Mouse (Mus musculus) liver, embryonic 16.5 days (tissue): Measurements from ENCODE around the gene Gm11172. TPM values are rescaled to one million over a fixed set of nuclear protein-coding genes. Genes with fewer than 3 reads are reported as not detected.
A peak's percentile ranks its signal among the peaks of the same experiment; 100 is the strongest.

ENCODE experiments used
- ATAC-seq: fragments of 200-750 bp; cut with Nextera tagmentation; 2 replicates; pipeline ENCODE4 v1.8.0; 2017; ENCODE audit warnings: low read depth, mild to moderate bottlenecking, moderate number of reproducible peaks, moderate library complexity
- H3K27ac ChIP-seq: fragments of 300-500 bp; sonication (generic); 2 replicates; pipeline ENCODE4 v1.5.1; 2014; ENCODE audit warnings: mild to moderate bottlenecking, low read length
- H3K27me3 ChIP-seq: fragments of 300-500 bp; sonication (generic); 2 replicates; pipeline ENCODE4 v1.6.1; 2014; ENCODE audit warnings: low read depth, low read length, mixed read lengths; ENCODE audit not compliant: control insufficient read depth, insufficient read depth
- H3K36me3 ChIP-seq: fragments of 300-500 bp; sonication (generic); 2 replicates; pipeline ENCODE4 v1.6.1; 2014; ENCODE audit warnings: mild to moderate bottlenecking; ENCODE audit not compliant: control insufficient read depth, insufficient read depth
- H3K4me1 ChIP-seq: fragments of 300-500 bp; sonication (generic); 2 replicates; pipeline ENCODE4 v1.6.1; 2014; ENCODE audit warnings: low read depth, low read length, mixed read lengths; ENCODE audit not compliant: control insufficient read depth
- H3K4me2 ChIP-seq: fragments of 300-500 bp; sonication (generic); 2 replicates; pipeline ENCODE4 v1.6.1; 2014; ENCODE audit warnings: low read depth, low read length, mixed read lengths
- H3K4me3 ChIP-seq: fragments of 300-500 bp; sonication (generic); 2 replicates; pipeline ENCODE4 v1.5.1; 2014; ENCODE audit warnings: low read depth, mild to moderate bottlenecking, low read length
- H3K9ac ChIP-seq: fragments of 300-500 bp; sonication (generic); 2 replicates; pipeline ENCODE4 v1.6.1; 2014; ENCODE audit warnings: low read depth, low read length
- H3K9me3 ChIP-seq: fragments of 300-500 bp; sonication (generic); replicated peaks from 2 replicates; pipeline ENCODE4 v1.6.1; 2016; ENCODE audit warnings: low read length; ENCODE audit not compliant: control insufficient read depth
- WGBS: fragments of 180-500 bp; shearing (Covaris S2); extraction: QIAGEN DNeasy Blood & Tissue Kit; methylation state at CpG from one replicate; pipeline ENCODE4 v1.1.7; 2014; ENCODE audit not compliant: insufficient replicate concordance; 5-methylcytosine and 5-hydroxymethylcytosine counted together
- polyA plus RNA-seq: library from polyadenylated mRNA; unstranded; fragments of >200 nt; fragmentation: Nextera tagmentation; extraction: Ambion mirVana; gene quantifications from 2 replicates; pipeline ENCODE4 v1.2.1, GENCODE M21; 2015

Gm11172 gene
- not detected in 2 replicates for polyA plus RNA-seq

DNA sequence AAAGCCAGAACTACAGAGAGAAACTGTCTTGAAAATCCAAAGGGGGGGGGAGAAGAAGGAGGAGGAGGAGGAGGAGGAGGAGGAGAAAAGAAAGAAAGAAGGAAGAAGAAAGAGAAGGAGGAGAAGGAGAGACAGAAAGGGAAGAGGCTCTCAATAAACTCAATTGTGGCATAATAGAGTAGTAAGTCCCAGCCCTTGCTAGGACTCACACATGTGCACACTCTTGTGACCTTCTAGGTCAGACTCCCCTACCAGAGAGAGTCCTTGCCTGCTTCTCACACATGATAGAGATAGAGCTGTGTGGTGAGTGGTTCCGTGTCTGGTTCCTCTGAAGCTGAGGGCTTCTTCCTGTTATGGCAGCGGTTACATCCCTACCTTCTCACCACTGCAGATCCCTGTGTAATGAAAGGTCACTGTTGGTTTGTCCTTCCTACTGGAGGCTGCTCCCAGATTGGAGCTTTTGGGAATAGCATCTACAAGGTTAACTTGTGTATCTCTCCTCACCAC, at the start of gene Gm11172:
Gene Gm11172, plus strand, starts transcription at position 51 of the 507 bp plus-strand sequence.
- Histone ChIP-seq H3K27ac (no peak within 1 kb of the TSS), H3K4me2 (no peak within 1 kb of the TSS), H3K27me3 (no peaks in the 10 kb centered on the region), H3K4me1 (peaks cover 4% of the 10 kb centered on the region; the same call in 1 of the 2 replicates), H3K9me3 (no peaks in the 10 kb centered on the region), H3K36me3 (no peaks in the 10 kb centered on the region), H3K9ac (no peak within 1 kb of the TSS), H3K4me3 (no peak within 1 kb of the TSS)
- 21% methylated on average over 2 of the region's 2 CpGs for WGBS
- ATAC-seq = no peak

DNA sequence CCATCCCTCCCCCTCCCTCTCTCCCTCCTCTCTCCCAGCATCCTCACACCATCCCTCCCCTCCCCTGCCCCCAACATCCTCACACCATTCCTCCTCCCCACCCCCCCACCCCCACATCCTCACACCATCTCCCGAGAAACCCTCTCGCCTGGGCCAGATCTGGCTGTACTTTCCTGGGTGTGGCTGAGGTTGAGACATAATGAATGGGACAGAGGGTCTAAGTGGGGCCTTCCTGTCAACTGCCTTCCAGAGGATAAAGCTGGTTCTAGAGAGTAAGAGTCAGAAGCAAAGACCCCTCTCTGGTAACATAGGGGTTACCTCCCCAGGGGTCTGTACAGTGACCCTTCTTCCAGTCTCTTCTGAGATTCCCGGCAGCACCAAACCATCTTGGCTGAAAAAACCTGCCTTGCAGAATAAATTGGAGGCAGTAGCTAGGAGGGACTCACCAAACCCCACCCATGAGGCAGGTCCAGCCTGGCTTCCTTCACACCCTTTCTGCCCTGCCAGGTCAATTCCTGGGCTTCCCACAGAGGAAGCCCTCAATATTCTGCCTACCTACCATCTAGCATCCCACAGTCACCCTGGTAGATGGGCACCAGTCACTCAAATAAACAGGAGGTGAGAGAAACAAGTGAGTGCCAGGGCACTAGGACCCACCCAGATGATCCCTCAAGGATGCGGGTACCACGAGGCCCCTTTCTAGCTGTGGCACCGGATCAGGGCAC, 49.0 kb upstream of the Gm11172 start:
- Histone ChIP-seq H3K27me3 (peaks cover 2% of the 10 kb centered on the region), H3K36me3 (no peaks in the 10 kb centered on the region), H3K27ac (no peak overlapping the region), H3K4me2 (no peak overlapping the region), H3K4me1 (no peaks in the 10 kb centered on the region; the same call in 1 of the 2 replicates), H3K4me3 (no peak overlapping the region), H3K9ac (no peak overlapping the region), H3K9me3 (no peaks in the 10 kb centered on the region)
- no peak for ATAC-seq
- whole genome bisulfite sequencing = 37% methylated on average over 6 of the region's 6 CpGs

DNA sequence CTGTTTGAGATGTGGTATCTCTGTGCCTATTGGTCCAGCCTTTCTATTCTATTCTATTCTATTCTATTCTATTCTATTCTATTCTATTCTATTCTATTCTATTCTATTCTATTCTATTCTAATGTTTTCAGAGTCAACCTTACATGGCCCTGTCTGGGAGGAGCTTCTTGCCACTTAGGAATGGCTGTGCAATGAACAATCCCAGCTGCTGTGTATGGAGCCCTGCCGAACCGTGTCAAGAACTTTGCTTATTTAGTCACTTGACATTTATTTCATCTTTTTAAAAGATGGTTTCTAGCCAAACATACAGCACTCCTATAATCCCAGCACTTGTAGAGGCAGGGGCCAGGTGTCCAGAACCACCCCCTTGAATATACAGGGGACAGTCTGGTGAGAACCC, 48.4 kb upstream of the Gm11172 start:
- no peak overlapping the region for H3K27ac ChIP-seq
- no peak overlapping the region for H3K4me3 ChIP-seq
- no peak for ATAC-seq
- H3K27me3 ChIP-seq = peaks cover 2% of the 10 kb centered on the region
- no peak overlapping the region for H3K4me2 ChIP-seq
- no peaks in the 10 kb centered on the region for H3K36me3 ChIP-seq
- no peaks in the 10 kb centered on the region; the same call in 1 of the 2 replicates for H3K4me1 ChIP-seq
- H3K9ac ChIP-seq = no peak overlapping the region
- WGBS = 28% methylated on average over 2 of the region's 2 CpGs
- no peaks in the 10 kb centered on the region for H3K9me3 ChIP-seq

DNA sequence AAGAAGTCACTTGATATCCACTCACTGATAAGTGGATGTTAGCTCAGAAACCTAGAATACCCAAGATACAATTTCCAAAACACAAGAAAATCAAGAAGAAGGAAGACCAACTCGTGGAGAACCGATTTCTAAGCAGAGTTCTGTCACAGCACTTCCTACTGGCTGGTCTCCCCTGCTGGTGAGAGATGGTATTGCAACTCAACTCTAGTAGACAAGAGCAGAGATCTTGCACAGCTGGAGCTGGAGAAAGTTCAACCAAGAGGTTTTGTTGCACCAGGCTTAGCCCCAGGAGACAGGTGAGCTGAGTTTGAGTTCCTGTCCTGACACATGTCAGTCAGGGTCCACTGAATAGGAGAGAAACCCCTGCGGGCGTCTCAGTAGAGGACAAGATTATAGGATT, 45.6 kb upstream of the Gm11172 start:
- no peak for ATAC-seq
- no peaks in the 10 kb centered on the region; the same call in 1 of the 2 replicates for H3K4me1 ChIP-seq
- no peaks in the 10 kb centered on the region for H3K9me3 ChIP-seq
- no peaks in the 10 kb centered on the region; the same call in 1 of the 2 replicates for H3K27me3 ChIP-seq
- no peak overlapping the region for H3K27ac ChIP-seq
- no peak overlapping the region for H3K4me3 ChIP-seq
- no peak overlapping the region for H3K9ac ChIP-seq
- H3K4me2 ChIP-seq = no peak overlapping the region
- H3K36me3 ChIP-seq = no peaks in the 10 kb centered on the region
- whole genome bisulfite sequencing = 37% methylated on average over 4 of the region's 4 CpGs

DNA sequence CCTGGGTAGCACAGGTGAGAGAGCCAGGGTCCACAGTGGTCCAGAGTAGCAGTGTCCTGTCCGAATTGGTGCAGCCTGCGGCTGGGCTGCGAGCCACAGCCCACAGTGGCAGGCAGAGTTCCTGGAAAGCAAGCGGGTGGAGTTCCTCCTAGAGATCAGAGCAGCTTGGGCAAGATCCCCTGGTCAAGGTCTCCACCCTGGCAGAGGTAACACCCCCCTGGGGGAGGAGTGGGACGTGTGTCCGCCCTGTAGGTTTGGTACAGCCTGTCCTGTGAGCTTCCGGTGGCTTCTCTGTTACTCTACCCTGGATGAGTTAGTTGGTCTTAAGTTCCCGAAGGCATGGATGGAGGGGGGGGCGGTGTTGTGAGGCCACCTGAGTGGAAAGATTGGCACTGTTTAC, 43.9 kb upstream of the Gm11172 start:
- H3K27ac ChIP-seq = no peak overlapping the region
- peak; percentile 19; the same call in 1 of the 2 replicates for ATAC-seq
- H3K4me3 ChIP-seq = no peak overlapping the region
- no peaks in the 10 kb centered on the region for H3K36me3 ChIP-seq
- no peaks in the 10 kb centered on the region for H3K9me3 ChIP-seq
- no peak overlapping the region for H3K9ac ChIP-seq
- no peaks in the 10 kb centered on the region; the same call in 1 of the 2 replicates for H3K27me3 ChIP-seq
- no peaks in the 10 kb centered on the region; the same call in 1 of the 2 replicates for H3K4me1 ChIP-seq
- no peak overlapping the region for H3K4me2 ChIP-seq
- 17% methylated on average over 9 of the region's 9 CpGs for WGBS

DNA sequence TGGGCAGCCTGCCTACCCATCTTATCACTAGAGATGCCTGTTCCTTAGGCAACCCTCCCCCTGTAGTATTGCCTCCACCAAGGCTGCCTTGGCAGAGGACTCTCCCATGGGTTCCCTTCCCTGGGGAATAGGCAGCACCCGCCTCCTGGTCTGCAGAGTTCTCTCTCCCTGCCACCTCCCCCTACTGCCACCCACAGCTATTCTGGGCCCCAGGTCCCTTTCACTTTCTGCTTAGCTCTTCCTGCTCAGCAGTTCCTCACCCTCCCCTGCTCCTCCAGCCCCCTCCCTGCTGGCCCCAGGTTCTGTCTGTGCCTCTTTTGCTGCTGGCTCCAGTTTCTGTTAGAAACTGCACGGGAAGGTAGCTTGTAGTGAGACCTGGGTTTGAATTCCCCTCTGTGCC, 43.1 kb upstream of the Gm11172 start:
- no peaks in the 10 kb centered on the region; the same call in 1 of the 2 replicates for H3K27me3 ChIP-seq
- no peak overlapping the region for H3K4me2 ChIP-seq
- no peak overlapping the region for H3K27ac ChIP-seq
- peaks cover 1% of the 10 kb centered on the region; the same call in 1 of the 2 replicates for H3K4me1 ChIP-seq
- no peaks in the 10 kb centered on the region for H3K36me3 ChIP-seq
- H3K9me3 ChIP-seq = no peaks in the 10 kb centered on the region
- no peak for ATAC-seq
- H3K9ac ChIP-seq = no peak overlapping the region
- WGBS = 16% methylated on average over 2 of the region's 2 CpGs
- no peak overlapping the region for H3K4me3 ChIP-seq

DNA sequence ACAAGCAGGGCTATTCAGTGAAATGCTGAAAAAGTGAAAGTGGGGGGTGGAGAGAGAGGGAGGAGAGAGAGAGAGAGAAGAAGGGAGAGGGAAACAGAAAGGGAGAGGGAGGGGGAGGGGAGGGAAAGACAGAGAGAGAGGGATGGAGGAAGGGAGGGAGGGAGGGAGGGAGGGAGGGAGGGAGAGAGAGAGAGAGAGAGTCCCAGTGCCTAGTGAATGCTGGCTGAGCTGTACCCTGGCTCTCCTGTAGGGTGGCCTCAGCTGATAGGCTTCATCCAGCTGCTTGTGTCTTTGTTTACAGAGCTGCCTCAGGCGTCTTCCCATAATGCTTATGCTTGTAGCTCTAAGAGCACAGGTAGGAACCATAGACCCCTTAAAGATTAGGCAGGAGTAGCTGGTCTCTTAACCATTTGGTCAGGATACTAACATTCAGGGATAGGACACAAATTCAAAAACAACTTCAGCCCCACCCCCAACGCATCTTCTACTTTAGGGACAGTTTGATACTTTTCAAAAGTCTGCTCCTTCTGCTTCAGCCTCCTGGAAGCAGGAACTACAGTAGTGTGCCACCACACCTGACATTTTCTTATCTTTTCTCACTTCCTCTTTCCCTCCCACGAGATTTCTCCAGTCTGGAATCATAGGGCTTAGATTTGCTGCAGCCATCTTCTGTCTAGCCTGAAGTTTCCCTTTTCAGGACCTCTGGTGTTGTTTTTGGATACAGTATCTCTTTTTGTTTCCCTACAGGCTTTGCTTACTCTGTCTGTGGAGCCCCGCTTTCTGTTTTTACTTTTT, 42.0 kb upstream of the Gm11172 start:
- no peak for ATAC-seq
- 33% methylated on average over 4 of the region's 4 CpGs for WGBS
- H3K27ac ChIP-seq = no peak overlapping the region
- H3K27me3 ChIP-seq = no peaks in the 10 kb centered on the region; the same call in 1 of the 2 replicates
- H3K4me1 ChIP-seq = peaks cover 3% of the 10 kb centered on the region; the same call in 1 of the 2 replicates
- no peak overlapping the region for H3K4me2 ChIP-seq
- H3K36me3 ChIP-seq = no peaks in the 10 kb centered on the region
- no peaks in the 10 kb centered on the region for H3K9me3 ChIP-seq
- no peak overlapping the region for H3K4me3 ChIP-seq
- H3K9ac ChIP-seq = no peak overlapping the region

DNA sequence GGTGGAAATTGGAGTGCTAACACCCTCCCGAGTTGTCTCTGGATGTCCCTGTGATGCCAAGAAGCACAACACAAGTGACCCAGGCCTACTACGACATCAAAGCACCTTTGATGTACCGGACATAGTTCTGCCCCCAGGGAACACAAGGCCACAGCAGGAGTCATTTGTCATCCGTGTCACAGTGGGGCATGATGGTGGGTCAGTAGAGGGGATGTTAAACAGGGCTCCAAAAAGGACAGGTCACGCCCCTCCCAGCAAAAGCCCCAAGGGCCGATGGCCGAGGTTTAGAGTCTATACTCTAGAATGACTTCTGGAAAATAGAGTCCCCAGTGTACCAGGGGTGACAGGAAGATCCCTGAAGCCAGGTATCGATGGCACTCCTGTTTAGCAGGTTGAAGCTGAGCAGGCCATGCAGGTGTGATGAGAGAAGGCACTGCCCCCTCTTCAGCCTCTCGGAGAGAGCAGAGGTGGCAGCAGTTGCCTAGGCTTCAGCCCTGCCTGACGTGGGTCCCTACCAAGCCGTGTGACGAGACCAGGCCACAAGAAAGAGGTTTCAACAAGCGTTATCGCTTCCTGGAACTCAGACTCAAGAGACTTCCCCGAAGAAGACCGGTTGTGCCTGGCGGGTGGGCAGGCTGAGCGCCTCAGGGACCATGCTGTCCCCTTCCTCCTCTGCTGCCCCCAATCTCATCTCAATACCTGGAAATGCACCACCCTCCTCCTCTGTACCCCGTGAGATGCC, 40.8 kb upstream of the Gm11172 start:
- ATAC-seq = no peak
- WGBS = 33% methylated on average over 19 of the region's 19 CpGs

More for the DNA sequence above, 40.8 kb upstream of the Gm11172 start:
- Histone ChIP-seq H3K36me3 (no peaks in the 10 kb centered on the region), H3K27ac (no peak overlapping the region), H3K27me3 (no peaks in the 10 kb centered on the region; the same call in 1 of the 2 replicates), H3K9ac (no peak overlapping the region), H3K4me2 (no peak overlapping the region), H3K4me3 (no peak overlapping the region), H3K9me3 (no peaks in the 10 kb centered on the region), H3K4me1 (peaks cover 3% of the 10 kb centered on the region; the same call in 1 of the 2 replicates)
